Mouse (Mus musculus) T-helper 17 cell (primary cell): ENCODE measurements around the gene Zfp667.
"Not testable (repeated sequence)": the region's sequence is repeated elsewhere in the genome, so short reads cannot be mapped to it uniquely, and the experiment has no call there.

Source experiments
- in situ Hi-C, 2 experiments: fragments of 300-600 bp; cut with MboI, MseI; formaldehyde crosslinking; loops; 1 replicate in 1 of 2; 2 replicates in 1 of 2; pipeline ENCODE4 v1.15.1; 2025; ENCODE audit warnings: high pct_unique_total_duplicates in 2 of 2

The Zfp667 gene

GRCm38 (mm10) chr7:6285842-6286705, at the start of gene Zfp667:
Gene Zfp667 (plus strand): TSS chr7:6286579.
- in situ Hi-C loops, result loop anchor here (5.0 to 25.0 kb wide), 5 partner anchors 96 to 1849 kb away; partner anchors contain the start of genes Rdh13 (in 1 of the 2), Zfp28 (in 1 of the 2), Zfp580 (in 1 of the 2) and Zfp787 (in 1 of the 2)

- in situ Hi-C loops, result no loop called here
These were observed 46.6 kb upstream of the Zfp667 start for GRCm38 (mm10) chr7:6239787-6240186.

DNA sequence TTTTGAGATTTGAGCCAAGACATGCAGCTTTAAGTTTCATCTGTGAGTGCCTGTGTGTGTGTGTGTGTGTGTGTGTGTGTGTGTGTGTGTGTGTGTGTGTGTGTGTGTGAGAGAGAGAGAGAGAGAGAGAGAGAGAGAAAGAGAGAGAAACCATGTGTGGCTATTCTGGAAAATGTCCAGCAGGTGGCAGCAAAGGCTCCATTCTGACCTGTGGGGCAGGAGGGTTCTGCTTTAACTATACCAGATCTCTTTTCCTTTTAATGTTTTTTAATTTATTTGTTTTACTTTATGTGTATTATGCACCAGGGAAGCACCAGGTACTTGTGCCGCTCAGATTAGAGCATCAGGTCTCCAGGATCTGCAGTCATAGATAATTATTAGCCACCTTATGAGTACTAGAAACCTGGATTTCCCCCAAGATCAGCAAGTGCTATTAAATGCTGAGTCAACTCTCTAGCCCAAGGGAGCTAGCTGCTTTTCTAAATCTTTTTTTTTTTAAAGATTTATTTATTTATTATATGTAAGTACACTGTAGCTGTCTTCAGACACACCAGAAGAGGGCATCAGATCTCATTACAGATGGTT, 45.4 kb upstream of the Zfp667 start:
- in situ Hi-C loops, result not testable (repeated sequence)

GRCm38 (mm10) chr7:6244361-6245292, 41.8 kb upstream of the Zfp667 start:
- in situ Hi-C loops, result no loop called here

- in situ Hi-C loops, result no loop called here
These were observed 34.0 kb upstream of the Zfp667 start, which contains the start of gene Epp13 for GRCm38 (mm10) chr7:6252410-6252809. Gene Epp13 (plus strand): TSS chr7:6252710.

- in situ Hi-C loops, result no loop called here
These were observed 31.9 kb upstream of the Zfp667 start for GRCm38 (mm10) chr7:6254451-6254850.

- in situ Hi-C loops, result no loop called here
These were observed 29.0 kb upstream of the Zfp667 start for GRCm38 (mm10) chr7:6257386-6257785.

DNA sequence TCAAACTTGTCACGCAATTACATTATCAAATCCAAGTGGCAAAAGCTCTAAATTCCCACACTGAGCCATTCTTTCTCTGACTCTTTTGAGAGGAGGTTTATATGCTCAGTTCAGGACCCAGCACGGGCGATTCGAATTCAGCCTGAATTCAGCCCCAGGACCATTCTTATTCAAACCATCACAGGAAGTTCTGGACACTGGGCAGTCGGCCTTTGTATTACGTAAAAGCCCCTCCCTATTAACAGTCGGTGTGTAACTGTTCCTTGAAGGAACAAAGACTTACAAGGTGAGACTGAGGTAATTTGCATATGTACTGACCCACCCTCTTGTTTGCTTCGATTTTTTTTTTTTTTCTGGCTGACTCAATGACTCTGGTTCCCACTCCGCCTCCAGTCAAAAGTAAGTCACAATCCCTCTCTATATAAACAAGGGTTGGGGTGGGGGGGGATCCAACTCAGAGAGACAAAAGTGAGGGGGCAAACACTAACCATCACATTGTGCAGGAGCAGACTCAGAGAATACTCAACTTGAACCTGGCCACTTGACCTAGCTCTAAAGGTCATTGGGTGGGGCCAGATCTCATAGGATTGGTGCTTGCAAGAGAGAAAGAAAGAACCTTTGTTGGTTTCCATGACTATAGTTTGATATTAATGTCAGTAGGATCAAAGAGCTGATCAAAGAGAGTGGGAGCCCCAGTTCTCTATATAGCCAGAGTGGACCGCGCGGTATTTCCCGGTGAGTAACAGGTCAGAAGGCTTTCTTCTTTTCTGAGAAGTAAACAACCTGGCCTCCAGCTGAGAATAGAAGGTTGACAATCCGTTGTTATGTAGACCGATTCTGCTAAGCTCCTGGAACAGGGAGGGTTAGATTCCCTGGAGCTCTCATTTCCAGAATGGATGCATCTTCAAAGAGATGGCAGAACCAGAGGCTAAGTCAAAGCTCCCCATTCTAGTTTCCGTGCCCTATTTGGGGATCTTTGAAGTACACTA, 27.9 kb upstream of the Zfp667 start:
- in situ Hi-C loops, result no loop called here

GRCm38 (mm10) chr7:6260004-6260403, 26.4 kb upstream of the Zfp667 start:
- in situ Hi-C loops, result not testable (repeated sequence)

DNA sequence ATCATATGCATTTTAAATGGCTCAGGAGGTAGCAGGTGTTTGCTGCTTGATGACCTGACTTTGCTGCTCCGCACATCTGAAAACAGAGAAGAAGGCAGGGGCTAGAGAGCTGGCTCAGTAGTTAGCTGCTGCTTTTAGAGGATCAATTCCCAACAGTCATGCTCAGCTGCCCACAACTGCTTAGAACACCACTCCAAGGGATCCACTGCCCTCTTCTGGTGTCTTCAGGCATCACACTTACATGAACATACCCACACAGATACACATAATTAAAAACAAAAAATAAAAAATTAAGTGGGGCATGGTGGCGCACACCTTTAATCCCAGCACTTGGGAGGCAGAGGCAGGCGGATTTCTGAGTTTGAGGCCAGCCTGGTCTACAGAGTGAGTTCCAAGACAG, 24.3 kb upstream of the Zfp667 start:
- in situ Hi-C loops, result no loop called here

DNA sequence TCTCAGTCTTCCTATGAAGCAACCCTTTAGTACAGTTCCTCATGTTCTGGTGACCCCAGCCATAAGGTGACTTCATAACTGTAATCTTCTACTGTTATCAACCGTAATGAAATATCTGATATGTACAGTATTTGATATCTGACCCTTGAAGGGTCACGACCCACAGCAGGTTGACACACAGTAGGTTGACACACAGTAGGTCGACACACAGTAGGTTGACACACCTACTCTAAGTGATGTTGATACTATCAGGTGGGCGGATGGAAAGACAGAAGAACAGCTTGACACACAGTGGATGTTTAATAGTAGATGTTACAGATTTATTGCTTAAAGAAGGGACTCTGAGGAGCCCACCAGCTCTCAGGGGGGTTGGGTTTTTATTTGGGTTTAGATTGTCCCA, 23.4 kb upstream of the Zfp667 start:
- in situ Hi-C loops, result no loop called here

GRCm38 (mm10) chr7:6265695-6266094, 20.7 kb upstream of the Zfp667 start:
- in situ Hi-C loops, result no loop called here

GRCm38 (mm10) chr7:6277906-6278305, 8.5 kb upstream of the Zfp667 start:
- in situ Hi-C loops, result loop anchor here in 1 of 2 experiments (25.0 kb wide), 1 partner anchor 1841 kb away; the partner anchor contains the start of gene Rdh13

DNA sequence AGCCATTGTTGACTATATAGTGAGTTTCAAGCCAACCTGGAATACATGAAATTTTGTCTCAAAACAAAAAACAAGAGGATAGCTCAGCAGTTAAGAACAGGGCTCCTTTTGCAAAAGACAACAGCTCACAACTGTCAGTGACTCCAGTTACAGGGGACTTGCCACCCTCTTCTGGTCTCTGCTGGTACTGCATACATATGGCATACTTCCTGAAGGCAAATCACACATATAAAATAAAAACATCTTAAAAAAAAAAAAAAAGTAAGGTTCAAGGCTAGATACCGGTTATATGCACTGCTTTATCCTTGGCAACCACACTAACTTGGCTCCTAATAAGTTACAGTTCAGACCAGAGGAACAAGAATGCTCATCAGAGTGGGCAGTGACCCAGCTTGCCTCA, 3.6 kb upstream of the Zfp667 start:
- in situ Hi-C loops, result loop anchor here (10.0 to 25.0 kb wide), 3 partner anchors 128 to 1845 kb away; partner anchors contain the start of genes Rdh13 (in 1 of the 2), Zfp580 (in 1 of the 2) and Zfp787 (in 1 of the 2)

GRCm38 (mm10) chr7:6283451-6284075, 2.8 kb upstream of the Zfp667 start:
- in situ Hi-C loops, result loop anchor here (10.0 to 25.0 kb wide), 3 partner anchors 129 to 1846 kb away; partner anchors contain the start of genes Rdh13 (in 1 of the 2), Zfp580 (in 1 of the 2) and Zfp787 (in 1 of the 2)

- in situ Hi-C loops, result loop anchor here (5.0 to 25.0 kb wide), 5 partner anchors 98 to 1847 kb away; partner anchors contain the start of genes Rdh13 (in 1 of the 2), Zfp28 (in 1 of the 2), Zfp580 (in 1 of the 2) and Zfp787 (in 1 of the 2)
These were observed 1.9 kb upstream of the Zfp667 start for GRCm38 (mm10) chr7:6284442-6285012.

- in situ Hi-C loops, result loop anchor here (5.0 to 25.0 kb wide), 5 partner anchors 97 to 1848 kb away; partner anchors contain the start of genes Rdh13 (in 1 of the 2), Zfp28 (in 1 of the 2), Zfp580 (in 1 of the 2) and Zfp787 (in 1 of the 2)
These were observed 1.0 kb upstream of the Zfp667 start for GRCm38 (mm10) chr7:6285366-6285765.

DNA sequence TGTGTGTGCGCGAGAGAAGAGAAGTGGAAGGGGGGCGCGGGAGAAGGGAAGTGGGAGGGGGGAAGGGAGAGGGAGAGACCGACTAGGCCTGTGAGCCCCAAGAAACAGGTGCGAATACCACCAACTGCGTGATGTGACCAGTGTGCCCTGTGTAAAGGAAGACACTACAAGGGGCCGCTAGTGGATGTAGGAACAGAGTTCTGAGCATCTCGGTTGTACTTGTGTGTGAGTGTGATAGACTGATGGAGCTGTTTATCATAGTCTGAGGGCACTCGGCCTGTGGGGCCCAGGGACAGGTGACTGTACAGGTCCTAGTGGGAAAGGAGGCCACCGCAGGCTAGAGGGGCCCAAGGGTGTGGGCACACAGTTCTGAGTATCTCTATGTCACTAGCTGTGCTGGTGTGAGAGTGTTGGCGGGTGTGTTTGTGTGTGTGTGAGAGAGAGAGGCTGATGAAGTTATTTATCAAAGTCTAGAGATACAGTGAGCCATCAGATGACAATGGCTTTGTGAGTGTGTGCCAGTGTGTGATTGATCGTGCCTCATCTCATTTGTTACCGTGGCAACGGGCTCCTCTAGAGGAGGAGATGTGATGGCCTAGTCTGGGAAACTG, 647 bp downstream of the Zfp667 start:
- in situ Hi-C loops, result loop anchor here (5.0 to 25.0 kb wide), 5 partner anchors 95 to 1850 kb away; partner anchors contain the start of genes Rdh13 (in 1 of the 2), Zfp28 (in 1 of the 2), Zfp580 (in 1 of the 2) and Zfp787 (in 1 of the 2)
